Mouse (Mus musculus) left cerebral cortex, adult 8-10 months (tissue): ENCODE measurements around the gene Nr1d1. TPM values are rescaled to one million over a fixed set of nuclear protein-coding genes. Genes with fewer than 3 reads are reported as not detected.

Source experiments
- DNase-seq, 2 experiments: peaks; one replicate each; pipeline ENCODE4 v3.0.0; 2022; ENCODE audit warnings: low spot score in 2 of 2
- total RNA-seq, 4 experiments: library from RNA; stranded (reverse); gene quantifications; 2 replicates each; pipeline ENCODE4 v1.2.4; 2022

Gene Nr1d1
- total RNA-seq, 4 experiments from 2014 or later = 137 to 177 (median 145) TPM

GRCm38 (mm10) chr11:98753264-98753663, 21.9 kb downstream of the Nr1d1 start:
- no peak for DNase-seq

DNA sequence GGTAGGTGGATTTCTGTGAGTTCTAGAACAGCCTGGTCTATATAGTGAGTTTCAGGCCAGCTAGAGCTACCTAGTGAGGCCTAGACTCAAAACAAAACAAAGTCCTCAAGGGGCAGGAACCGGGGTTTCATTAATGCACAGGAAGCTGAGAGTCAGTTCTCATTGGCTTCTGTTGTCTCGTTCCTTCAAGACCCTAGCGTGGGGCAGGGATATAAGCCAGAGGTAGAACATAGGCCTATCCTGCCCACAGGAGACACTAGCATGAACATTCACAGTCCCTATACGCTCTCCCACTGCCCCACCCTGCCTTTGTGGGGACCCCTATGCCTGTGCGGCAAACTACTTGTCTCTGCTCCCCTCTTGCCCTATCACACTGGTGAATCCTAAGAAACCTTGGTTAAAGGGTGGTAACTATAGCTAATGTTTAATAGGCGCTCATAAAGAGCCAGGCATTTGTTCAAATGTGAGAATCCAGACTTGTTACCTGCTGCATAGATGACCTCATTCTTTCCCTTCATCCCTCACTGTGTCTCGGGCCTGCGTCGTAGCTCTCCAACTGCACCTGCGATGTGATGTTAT, 22.5 kb downstream of the Nr1d1 start:
- no peak for DNase-seq

- no peak for DNase-seq
Measured at GRCm38 (mm10) chr11:98751221-98751782, 23.8 kb downstream of the Nr1d1 start.

DNA sequence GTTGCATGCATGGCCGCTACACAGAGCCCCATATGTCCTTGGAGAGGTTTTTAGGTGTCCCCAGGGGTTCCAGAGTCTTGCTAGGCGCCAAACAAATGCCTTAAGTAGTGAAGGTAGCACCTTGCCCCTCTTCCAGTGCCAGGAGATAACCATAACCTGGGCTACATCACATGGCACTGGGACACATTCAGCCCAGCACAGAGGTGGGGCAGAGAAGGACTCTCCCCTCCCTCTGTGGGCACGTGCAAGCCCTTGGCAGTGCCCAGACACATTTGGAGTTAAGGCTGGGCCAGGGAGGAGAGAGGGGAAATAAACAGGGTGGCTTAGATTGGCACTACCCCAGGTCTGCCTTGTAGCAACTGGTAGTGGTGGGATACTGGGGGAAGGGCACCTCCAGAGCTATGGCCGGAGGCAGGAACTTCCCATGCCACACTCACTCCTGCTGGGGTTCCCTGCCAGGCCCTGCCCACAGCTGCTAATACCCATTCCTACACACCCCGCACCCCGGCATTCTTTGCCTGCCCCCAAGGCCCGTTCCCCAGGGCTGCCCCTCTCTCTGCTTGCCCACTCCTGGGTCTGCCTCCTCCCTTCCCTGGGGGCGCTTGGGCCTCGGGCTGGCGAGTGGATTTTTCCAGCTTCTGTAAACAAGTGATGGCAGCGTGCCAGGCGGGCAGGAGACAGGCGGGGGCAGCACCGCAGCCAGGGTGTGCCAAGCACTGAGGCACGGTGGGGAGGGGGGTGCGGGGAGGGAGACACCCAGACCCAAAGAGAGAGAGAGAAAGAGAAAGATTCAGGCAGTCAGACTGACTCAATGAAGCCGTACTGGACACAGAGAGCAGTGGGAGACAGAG, 24.6 kb downstream of the Nr1d1 start:
- peak in 1 of 2 experiments; percentile 89 for DNase-seq

DNA sequence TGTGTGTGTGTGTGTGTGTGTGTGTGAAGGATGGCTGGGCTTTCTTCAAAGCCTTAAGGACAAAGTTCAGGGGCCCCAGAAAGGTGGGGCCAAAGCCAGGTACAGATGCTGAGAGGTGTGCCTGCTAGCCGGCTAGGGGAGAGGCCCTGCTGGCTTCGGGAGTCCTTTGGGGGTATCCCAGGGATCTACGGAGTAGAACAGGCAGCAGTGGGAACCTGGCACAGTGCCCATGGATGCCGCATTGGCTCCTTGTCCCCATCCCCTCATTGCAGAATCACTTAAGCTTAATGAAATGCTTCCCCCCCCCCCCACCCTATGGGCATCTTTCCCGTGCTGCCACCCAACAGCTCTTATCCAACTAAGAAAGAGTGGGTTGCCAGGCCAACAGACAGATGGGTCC, 25.4 kb downstream of the Nr1d1 start:
- no peak for DNase-seq

- DNase-seq = no peak
Measured at GRCm38 (mm10) chr11:98748506-98749416, 26.4 kb downstream of the Nr1d1 start.

DNA sequence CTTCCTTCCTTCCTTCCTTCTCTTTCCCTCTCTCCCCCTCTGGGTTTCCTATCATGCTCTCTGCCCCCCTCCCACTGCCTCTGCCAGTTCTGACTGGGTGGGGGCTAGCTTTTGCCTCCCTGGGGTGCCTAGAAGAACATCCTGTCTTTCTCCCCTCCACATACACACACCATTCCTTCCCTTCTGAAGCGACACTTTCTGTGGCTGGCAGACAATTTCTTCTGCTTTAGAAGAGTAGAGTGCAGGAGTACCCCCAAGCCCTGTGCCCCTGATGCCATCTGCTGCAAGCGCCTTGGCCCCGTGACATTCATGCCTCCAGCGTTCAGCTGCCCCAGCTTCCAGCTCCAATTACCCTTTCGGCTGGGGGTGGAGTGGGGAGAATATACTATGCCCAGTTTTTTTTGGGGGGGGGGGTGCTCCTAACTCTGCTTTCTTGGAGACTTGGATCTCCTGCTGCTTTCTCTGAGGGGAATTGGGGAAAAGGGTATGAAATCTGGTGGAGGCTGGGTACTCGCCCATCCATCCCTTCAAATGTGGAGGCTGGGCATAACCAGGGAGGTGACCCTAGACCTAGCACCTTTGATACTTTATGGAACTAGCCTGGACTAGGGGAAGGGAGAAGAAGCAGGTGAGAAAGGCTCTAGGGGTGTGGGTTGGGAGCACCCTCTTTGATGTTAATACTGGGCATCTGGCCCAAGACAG, 27.2 kb downstream of the Nr1d1 start:
- no peak for DNase-seq

- DNase-seq = peak in 1 of 2 experiments; percentile 99
Measured at GRCm38 (mm10) chr11:98746855-98747693, 28.1 kb downstream of the Nr1d1 start.

DNA sequence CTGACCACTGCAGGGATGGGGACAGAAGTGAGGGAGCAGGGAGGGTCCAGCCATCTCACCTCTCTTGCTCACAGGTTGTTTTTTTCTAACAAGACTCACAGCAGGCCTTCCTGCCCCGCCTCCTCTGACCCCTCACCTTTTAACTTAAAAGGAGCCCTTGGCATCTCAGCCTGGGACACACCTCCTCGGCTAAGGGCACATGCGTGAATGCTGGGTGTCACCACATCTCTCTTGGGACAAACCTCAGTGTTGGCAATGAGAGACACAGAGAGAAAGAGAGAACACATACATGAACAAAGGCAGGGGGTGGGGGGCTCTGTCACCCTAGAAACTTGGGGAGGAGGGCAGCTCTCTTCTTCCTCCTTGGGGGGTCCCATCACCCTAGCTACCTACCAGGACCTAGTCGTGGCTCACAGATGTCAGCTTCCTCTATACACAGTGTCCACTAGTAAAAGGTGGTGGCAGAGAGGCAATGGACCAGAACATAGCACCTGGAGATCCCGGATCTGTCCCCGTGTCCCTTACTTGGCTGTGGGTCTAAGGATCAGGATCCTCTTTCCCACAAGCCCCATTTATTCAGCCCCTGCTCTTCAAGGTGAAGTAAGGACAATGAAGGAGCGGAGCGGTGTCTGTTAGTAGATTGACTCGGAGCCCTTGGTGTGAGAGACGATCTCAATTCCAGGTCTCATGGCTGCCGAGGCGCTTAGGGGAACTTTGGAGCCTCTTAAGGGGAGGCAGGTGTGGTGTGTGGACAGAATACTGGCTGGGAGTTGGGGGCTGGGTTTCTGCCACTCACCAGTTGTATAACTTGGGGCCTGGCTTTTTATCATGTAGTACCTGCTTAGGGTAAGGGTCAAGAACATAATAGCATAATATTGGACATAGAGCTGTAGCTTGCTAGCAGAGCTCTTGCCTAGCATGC, 28.9 kb downstream of the Nr1d1 start:
- DNase-seq = no peak

- no peak for DNase-seq
Measured at GRCm38 (mm10) chr11:98744456-98745019, 30.6 kb downstream of the Nr1d1 start.

DNA sequence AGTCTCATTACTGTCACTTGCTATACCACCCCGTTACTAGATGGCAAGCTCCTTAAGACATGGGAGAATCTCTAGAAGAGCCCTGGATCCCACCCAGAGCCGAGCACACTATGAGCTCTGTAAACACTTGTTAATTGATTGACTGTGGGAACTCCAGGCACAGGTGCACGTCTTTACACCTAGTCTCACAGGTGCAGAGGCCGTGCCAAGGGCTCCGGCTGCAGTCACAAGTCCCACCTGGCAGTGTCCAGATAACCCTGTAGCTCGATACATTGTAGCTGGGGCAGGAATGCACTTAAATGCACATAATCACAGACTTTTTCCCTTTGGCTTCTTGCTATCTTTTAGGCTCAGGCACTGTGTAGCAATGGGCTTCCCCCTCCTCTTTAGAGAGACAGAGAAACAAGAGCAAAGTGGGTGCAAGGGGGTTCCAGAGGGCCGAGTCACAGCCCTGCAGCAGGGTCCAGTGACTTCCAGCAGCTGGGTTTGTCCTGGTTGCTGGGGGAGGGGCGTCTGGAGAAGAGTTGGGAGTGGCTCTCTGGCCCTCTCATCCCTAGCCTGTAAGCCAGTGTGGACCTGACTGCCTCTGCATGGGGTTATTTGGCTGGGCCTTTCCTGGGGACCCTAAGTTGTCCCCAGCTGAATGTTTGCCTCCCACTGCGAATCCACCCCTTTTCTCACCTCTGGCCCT, 31.3 kb downstream of the Nr1d1 start:
- no peak for DNase-seq

GRCm38 (mm10) chr11:98742397-98743291, 32.5 kb downstream of the Nr1d1 start:
- peak in 1 of 2 experiments; percentile 73 for DNase-seq

DNA sequence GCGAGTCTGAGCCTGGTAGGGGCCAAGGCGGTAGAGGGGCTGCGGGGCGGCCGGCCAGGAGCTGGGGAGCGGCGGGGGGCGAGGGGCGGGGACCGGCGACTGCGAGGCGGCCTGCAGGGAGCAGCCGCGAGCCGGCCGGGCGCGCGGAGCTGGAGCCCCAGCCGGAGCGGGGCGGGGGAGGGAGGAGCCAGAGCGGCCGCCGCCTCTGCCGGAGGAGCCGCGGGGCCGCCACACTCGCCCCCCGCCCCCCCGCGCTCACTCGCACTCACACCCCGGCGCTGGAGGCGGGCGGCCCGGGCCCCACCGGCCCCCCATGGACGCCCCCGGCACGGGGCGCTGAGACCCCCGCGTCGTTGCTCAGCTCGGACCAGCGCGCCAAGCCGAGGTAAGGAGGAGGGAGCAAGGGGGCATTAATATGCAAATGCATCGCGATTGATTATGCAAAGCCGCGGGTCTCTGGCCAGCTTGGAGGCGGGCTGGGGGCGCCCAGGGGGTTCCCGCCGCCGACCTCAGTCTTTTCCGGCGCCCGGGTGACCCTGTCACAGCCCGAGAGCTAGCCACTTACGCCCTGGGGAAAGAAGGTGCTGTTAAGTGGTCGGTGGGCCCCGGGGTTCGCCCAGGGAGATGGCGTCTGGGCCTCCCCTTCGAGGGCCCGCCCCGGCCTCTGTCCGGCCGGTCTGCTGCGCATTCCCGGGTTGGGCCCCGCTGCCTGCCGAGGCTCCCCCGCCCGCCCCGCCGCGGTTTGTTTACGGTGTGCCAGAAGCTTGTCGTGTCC, 33.3 kb downstream of the Nr1d1 start:
- DNase-seq = peak in 1 of 2 experiments; percentile 68

GRCm38 (mm10) chr11:98741051-98741620, 34.0 kb downstream of the Nr1d1 start:
- DNase-seq = no peak

- peak in 1 of 2 experiments; percentile 60 for DNase-seq
Measured at GRCm38 (mm10) chr11:98740393-98741050, 34.6 kb downstream of the Nr1d1 start, which contains the start of gene Thra. Thra (plus strand) TSS chr11:98740638.
